Mouse (Mus musculus) liver, adult 2 months (tissue): ENCODE results near the gene Actr1b. TPM values are rescaled to one million over a fixed set of nuclear protein-coding genes. Genes with fewer than 3 reads are reported as not detected.
A peak's percentile ranks its signal among the peaks of the same experiment; 100 is the strongest.

ENCODE experiments used
- DNase-seq: peaks from one replicate; pipeline ENCODE4 v3.0.0-alpha.2; 2011; ENCODE audit warnings: low read depth, low spot score; ENCODE audit errors: extremely low read depth
- H3K27ac ChIP-seq: fragments of 200-500 bp; replicated peaks from 2 replicates; pipeline ENCODE4 v1.5.1; 2012; ENCODE audit warnings: low read depth, mild to moderate bottlenecking, control low read depth, inconsistent platforms, low read length; ENCODE audit not compliant: insufficient read depth
- H3K27me3 ChIP-seq: fragments of 200-500 bp; 2 replicates; pipeline ENCODE4 v1.6.1; 2012; ENCODE audit warnings: mild to moderate bottlenecking, moderate library complexity, low read length, inconsistent platforms; ENCODE audit not compliant: control insufficient read depth, insufficient read depth
- H3K36me3 ChIP-seq: fragments of 200-500 bp; 2 replicates; pipeline ENCODE4 v1.6.1; 2012; ENCODE audit warnings: low read length, inconsistent platforms; ENCODE audit not compliant: control insufficient read depth, insufficient read depth
- H3K4me1 ChIP-seq: fragments of 200-500 bp; 2 replicates; pipeline ENCODE4 v1.6.1; 2011; ENCODE audit warnings: low read length; ENCODE audit not compliant: control insufficient read depth, insufficient read depth
- H3K4me3 ChIP-seq: fragments of 200-500 bp; 2 replicates; pipeline ENCODE4 v1.5.1; 2011; ENCODE audit warnings: low read depth, mild to moderate bottlenecking, control low read depth, low read length, moderate library complexity; ENCODE audit not compliant: insufficient read depth
- H3K79me2 ChIP-seq: fragments of 200-500 bp; 2 replicates; pipeline ENCODE4 v1.6.1; 2012; ENCODE audit warnings: inconsistent platforms, mild to moderate bottlenecking, low read length, moderate library complexity; ENCODE audit not compliant: control insufficient read depth, insufficient read depth
- H3K9ac ChIP-seq: fragments of 200-500 bp; 2 replicates; pipeline ENCODE4 v1.6.1; 2012; ENCODE audit warnings: low read depth, mild to moderate bottlenecking, control low read depth, inconsistent platforms, low read length
- CTCF ChIP-seq: fragments of 200-500 bp; IDR thresholded peaks from 2 replicates; pipeline ENCODE4 v1.5.1; 2011; ENCODE audit warnings: low read depth, low read length, control low read depth
- POLR2A ChIP-seq: fragments of 200-500 bp; IDR thresholded peaks from 2 replicates; pipeline ENCODE4 v1.6.1; 2011; ENCODE audit warnings: low read length, control low read depth; ENCODE audit not compliant: insufficient read depth; ENCODE audit errors: extremely low read depth
- WGBS: fragments of 180-500 bp; shearing (Covaris S2); methylation state at CpG from one replicate; pipeline ENCODE4 v1.1.7; 2018; 5-methylcytosine and 5-hydroxymethylcytosine counted together
- polyA plus RNA-seq: library from polyadenylated mRNA; depleted of rRNA; stranded (reverse); fragments of >200 nt; gene quantifications from 2 replicates; pipeline ENCODE4 v1.2.3, GENCODE M21; 2012
- total RNA-seq: library from RNA; depleted of rRNA; stranded (reverse); fragments of >200 nt; gene quantifications from 2 replicates; pipeline ENCODE4 v1.2.3, GENCODE M21; 2014

Gene Actr1b
- total and polyA plus RNA-seq, 2 experiments, result 34.9 to 71.3 TPM

DNA sequence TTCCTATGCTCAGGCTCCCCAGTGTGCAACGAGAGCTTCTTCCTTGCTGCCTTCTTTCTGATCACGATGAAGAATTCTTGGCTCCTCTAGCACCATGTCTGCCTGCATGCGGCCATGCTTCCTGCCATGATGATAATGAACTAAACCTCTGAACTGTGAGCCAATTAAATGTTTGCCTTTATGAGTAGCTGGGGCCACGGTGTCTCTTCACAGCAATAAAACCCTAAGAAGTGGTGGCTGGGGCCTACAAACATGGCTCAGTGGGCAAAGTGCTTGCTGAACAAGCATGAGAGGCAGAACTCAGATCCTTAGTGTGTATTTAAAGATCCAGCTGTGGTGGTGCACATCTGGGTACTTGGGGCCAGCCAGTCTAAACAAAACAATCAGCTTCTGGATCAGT is 48.3 kb downstream of the Actr1b start:
- Histone ChIP-seq H3K36me3 (no peaks in the 10 kb centered on the region), H3K9ac (no peak overlapping the region), H3K27me3 (no peaks in the 10 kb centered on the region), H3K79me2 (no peaks in the 10 kb centered on the region), H3K4me1 (no peaks in the 10 kb centered on the region), H3K4me3 (no peak overlapping the region), H3K27ac (no peak overlapping the region)
- TF ChIP-seq POLR2A (no peak), CTCF (no peak)
- no peak for DNase-seq
- WGBS, result 77% methylated on average over 4 of the region's 4 CpGs

DNA sequence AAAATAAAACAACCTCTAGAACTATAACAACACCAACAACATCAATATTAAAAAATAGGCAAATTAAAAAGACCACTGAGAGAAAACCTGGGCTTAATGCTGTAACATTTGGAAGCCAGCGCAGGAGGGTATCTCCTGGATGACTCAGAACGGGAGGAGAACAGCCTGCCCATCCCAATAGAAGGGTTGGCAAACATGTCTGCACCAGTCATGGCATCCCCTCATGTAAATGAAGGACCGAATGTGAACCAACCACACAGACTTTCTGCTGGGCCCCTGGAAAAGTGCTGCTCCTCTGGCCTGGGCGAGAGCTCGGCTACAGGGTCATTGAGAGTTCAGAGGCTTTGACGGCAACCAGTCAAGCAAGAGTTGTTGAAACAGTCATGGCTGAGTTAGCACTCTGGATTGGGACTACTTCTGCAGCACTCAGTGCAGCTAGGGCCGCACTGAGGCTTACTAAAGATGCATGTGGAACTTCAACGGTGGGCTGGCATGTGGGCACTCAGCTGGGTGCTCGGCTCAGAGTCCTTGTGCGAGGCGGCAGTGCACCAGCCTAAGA is 49.0 kb downstream of the Actr1b start:
- no peak overlapping the region for H3K9ac ChIP-seq
- H3K4me1 ChIP-seq, result no peaks in the 10 kb centered on the region
- no peak for DNase-seq
- no peak overlapping the region for H3K27ac ChIP-seq
- no peaks in the 10 kb centered on the region for H3K79me2 ChIP-seq
- WGBS, result 85% methylated on average over 11 of the region's 11 CpGs
- no peaks in the 10 kb centered on the region for H3K36me3 ChIP-seq
- H3K4me3 ChIP-seq, result no peak overlapping the region
- TF ChIP-seq CTCF (no peak), POLR2A (no peak)
- H3K27me3 ChIP-seq, result no peaks in the 10 kb centered on the region

DNA sequence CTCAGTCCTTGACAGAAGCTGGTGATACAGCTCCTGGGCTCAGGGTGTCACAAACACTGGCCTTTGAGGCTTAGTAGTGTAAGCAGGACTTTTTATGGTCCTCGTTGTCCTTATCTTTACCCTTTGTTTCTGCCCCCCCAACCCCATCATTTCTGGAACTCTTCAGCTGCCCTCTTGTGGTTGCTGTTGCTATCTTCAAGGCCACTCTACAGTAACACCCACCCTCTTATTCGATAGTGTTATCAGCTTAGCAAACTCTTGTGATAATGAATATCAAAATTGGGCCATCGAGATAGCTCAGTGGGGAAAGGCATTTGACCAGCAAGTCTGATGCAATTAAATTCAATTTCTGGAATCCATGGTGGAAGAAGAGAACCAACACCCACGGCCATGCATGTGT is 49.8 kb downstream of the Actr1b start:
- Histone ChIP-seq H3K79me2 (no peaks in the 10 kb centered on the region), H3K4me3 (no peak overlapping the region), H3K36me3 (no peaks in the 10 kb centered on the region), H3K9ac (no peak overlapping the region), H3K4me1 (no peaks in the 10 kb centered on the region), H3K27me3 (no peaks in the 10 kb centered on the region), H3K27ac (no peak overlapping the region)
- WGBS, result 45% methylated on average over 4 of the region's 4 CpGs
- TF ChIP-seq CTCF (0 out of 2 replicates have a peak, but pooled peaks have one; percentile 3), POLR2A (no peak)
- no peak for DNase-seq

DNA sequence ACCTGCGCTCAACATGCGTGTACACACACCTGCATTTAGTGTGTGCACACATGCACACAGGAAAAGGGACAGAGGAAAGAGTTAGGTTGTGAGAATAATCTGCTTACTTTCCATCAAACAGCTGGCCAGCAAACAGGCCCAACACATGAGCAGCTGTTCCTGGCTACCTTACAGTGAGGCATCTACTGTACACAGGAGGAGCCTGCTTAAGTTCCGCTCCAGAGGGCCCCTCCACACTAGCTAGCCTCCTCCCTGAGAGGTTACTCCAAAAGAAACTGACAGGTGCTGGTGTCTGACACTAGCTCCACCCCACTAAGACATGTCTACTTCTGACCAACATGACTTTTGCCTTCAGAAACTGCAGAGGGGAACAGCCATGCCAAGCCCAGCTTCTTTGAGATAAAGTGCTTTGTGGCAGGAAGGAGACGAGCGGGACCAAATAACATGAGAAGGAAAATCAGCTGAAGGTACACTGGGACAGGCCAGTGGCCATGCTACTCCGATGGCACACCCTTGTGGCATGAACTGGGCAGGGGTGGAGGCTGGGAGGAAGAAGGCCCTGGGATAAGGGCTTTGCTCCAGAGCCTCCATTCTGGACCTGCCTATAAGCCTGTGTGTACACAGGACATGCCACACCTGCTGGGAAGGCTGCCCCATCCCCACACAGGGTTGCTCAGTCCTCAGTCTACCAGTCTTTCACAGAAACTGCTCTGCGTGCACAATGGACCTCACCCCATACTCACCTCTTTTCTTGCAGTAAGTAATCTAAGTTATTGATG is 55.4 kb downstream of the Actr1b start:
- no peaks in the 10 kb centered on the region for H3K79me2 ChIP-seq
- H3K4me1 ChIP-seq, result no peaks in the 10 kb centered on the region
- 81% methylated on average over 7 of the region's 7 CpGs for WGBS
- no peak for TF ChIP-seq POLR2A
- no peak for TF ChIP-seq CTCF
- H3K9ac ChIP-seq, result no peak overlapping the region
- H3K36me3 ChIP-seq, result no peaks in the 10 kb centered on the region
- H3K27ac ChIP-seq, result no peak overlapping the region
- no peak for DNase-seq
- no peaks in the 10 kb centered on the region for H3K27me3 ChIP-seq
- H3K4me3 ChIP-seq, result no peak overlapping the region

DNA sequence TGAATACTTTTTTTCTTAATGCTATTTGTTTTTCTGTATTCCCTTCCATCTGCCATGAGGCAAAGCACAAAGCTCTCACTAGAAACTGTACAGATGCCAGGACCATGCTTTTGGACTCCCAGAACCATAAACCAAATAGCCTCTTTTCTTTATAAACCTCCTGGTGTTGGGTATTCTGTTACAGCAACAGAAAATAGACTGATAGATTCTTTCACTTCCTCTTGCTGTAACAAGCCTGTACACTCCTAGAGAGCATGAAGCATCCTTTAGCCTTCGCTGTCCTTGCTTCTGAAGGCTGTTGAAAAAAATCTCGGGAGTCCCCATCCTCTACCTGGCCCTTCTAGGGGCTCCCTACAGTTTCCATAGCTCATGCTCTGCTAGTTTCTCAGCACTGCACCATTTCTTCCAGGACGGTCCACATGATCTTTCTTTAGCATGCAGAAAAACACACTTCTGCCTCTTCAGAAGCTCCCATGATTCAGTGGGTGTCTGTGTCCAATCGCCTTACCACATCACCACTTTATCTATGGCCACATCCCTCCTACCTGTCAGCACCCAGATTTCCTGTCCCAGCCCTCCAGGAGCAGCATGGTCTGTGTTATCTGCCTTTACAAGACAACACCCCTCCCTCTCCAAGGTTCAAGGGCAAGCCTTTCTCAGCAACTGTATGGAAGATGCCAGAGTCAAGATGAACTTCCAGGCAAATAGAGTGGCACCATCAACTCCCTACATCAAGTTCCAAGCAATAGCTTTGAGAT is 56.4 kb downstream of the Actr1b start:
- no peaks in the 10 kb centered on the region for H3K36me3 ChIP-seq
- WGBS, result 73% methylated on average over 4 of the region's 4 CpGs
- DNase-seq, result no peak
- H3K9ac ChIP-seq, result no peak overlapping the region
- H3K79me2 ChIP-seq, result no peaks in the 10 kb centered on the region
- H3K27me3 ChIP-seq, result no peaks in the 10 kb centered on the region
- no peaks in the 10 kb centered on the region for H3K4me1 ChIP-seq
- H3K27ac ChIP-seq, result no peak overlapping the region
- TF ChIP-seq POLR2A, result no peak
- no peak for TF ChIP-seq CTCF
- H3K4me3 ChIP-seq, result no peak overlapping the region

DNA sequence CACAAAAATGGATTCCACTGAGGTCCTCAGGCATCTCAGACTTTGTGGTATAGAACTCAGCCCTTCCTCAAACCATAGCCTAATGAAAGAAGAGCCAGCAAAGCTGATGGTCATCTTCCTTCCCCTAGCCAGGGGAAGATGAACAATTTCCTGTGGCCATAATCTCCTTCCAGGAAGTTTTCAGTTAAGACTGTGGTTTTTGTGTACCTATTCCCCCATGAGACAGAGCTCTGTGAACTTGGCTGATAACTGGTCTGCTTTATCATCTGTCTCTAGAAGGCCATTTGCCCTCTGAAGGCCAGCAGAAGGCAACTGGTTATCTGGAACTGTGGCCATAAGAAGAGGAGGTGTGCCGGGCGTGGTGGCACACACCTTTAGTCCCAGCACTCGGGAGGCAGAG is 58.0 kb downstream of the Actr1b start:
- H3K4me1 ChIP-seq, result no peaks in the 10 kb centered on the region
- no peaks in the 10 kb centered on the region for H3K36me3 ChIP-seq
- no peak for DNase-seq
- 88% methylated on average over 3 of the region's 3 CpGs for WGBS
- H3K4me3 ChIP-seq, result no peak overlapping the region
- H3K79me2 ChIP-seq, result no peaks in the 10 kb centered on the region
- H3K27ac ChIP-seq, result no peak overlapping the region
- H3K9ac ChIP-seq, result no peak overlapping the region
- TF ChIP-seq POLR2A, result no peak
- no peak for TF ChIP-seq CTCF
- no peaks in the 10 kb centered on the region for H3K27me3 ChIP-seq
